Mouse (Mus musculus) midbrain, postnatal 0 days (tissue): ENCODE results near the gene Trim3. TPM values are rescaled to one million over a fixed set of nuclear protein-coding genes. Genes with fewer than 3 reads are reported as not detected.

Experiments used
- ATAC-seq: fragments of 200-750 bp; cut with Nextera tagmentation; 2 replicates; pipeline ENCODE4 v1.8.0; 2017; ENCODE audit warnings: moderate number of reproducible peaks, mild to moderate bottlenecking, moderate TSS enrichment, moderate library complexity; ENCODE audit not compliant: low FRiP score
- DNase-seq: peaks from one replicate; pipeline ENCODE4 v3.0.0-alpha.2; 2015; ENCODE audit warnings: low spot score
- H3K27ac ChIP-seq: fragments of 300-500 bp; sonication (generic); 2 replicates; pipeline ENCODE4 v1.5.1; 2014; ENCODE audit warnings: low read depth, mild to moderate bottlenecking, low read length, mixed read lengths
- H3K27me3 ChIP-seq: fragments of 300-500 bp; sonication (generic); 2 replicates; pipeline ENCODE4 v1.6.1; 2014; ENCODE audit warnings: low read length, control low read depth, mixed read lengths; ENCODE audit not compliant: insufficient read depth
- H3K36me3 ChIP-seq: fragments of 300-500 bp; sonication (generic); 2 replicates; pipeline ENCODE4 v1.6.1; 2014; ENCODE audit warnings: low read length, control low read depth, mixed read lengths; ENCODE audit not compliant: insufficient read depth
- H3K4me1 ChIP-seq: fragments of 300-500 bp; sonication (generic); 2 replicates; pipeline ENCODE4 v1.6.1; 2014; ENCODE audit warnings: mild to moderate bottlenecking, control low read depth, antibody characterized with exemption, low read length, mixed read lengths; ENCODE audit not compliant: insufficient read depth
- H3K4me2 ChIP-seq: fragments of 300-500 bp; sonication (generic); 2 replicates; pipeline ENCODE4 v1.6.1; 2014; ENCODE audit warnings: low read depth, mild to moderate bottlenecking, low read length, mixed read lengths; ENCODE audit not compliant: poor library complexity, severe bottlenecking
- H3K4me3 ChIP-seq: fragments of 300-500 bp; sonication (generic); 2 replicates; pipeline ENCODE4 v1.5.1; 2014; ENCODE audit warnings: low read depth, mild to moderate bottlenecking, low read length, moderate library complexity
- H3K9ac ChIP-seq: fragments of 300-500 bp; sonication (generic); replicated peaks from 2 replicates; pipeline ENCODE4 v1.6.1; 2014; ENCODE audit warnings: mild to moderate bottlenecking, low read length, moderate library complexity, mixed read lengths; ENCODE audit not compliant: poor library complexity, severe bottlenecking
- H3K9me3 ChIP-seq: fragments of 300-500 bp; sonication (generic); 2 replicates; pipeline ENCODE4 v1.6.1; 2016; ENCODE audit warnings: low read length, control low read depth
- CTCF ChIP-seq: IDR thresholded peaks from 2 replicates; pipeline ENCODE4 v1.5.1; 2016; ENCODE audit warnings: antibody characterized with exemption, mild to moderate bottlenecking
- WGBS: fragments of 180-500 bp; shearing (Covaris S2); extraction: QIAGEN DNeasy Blood & Tissue Kit; methylation state at CpG from one replicate; pipeline ENCODE4 v1.1.7; 2014; 5-methylcytosine and 5-hydroxymethylcytosine counted together
- polyA plus RNA-seq: library from polyadenylated mRNA; unstranded; fragments of >200 nt; fragmentation: Nextera tagmentation; extraction: Ambion mirVana; gene quantifications from 2 replicates; pipeline ENCODE4 v1.2.1, GENCODE M21; 2015
- total RNA-seq: library from RNA; depleted of rRNA; stranded (reverse); fragments of >200 nt; gene quantifications from 2 replicates; pipeline ENCODE4 v1.2.3, GENCODE M21; 2014

Gene Trim3
- total and polyA plus RNA-seq, 2 experiments from 2014 or later, result 108 to 164 TPM

DNA sequence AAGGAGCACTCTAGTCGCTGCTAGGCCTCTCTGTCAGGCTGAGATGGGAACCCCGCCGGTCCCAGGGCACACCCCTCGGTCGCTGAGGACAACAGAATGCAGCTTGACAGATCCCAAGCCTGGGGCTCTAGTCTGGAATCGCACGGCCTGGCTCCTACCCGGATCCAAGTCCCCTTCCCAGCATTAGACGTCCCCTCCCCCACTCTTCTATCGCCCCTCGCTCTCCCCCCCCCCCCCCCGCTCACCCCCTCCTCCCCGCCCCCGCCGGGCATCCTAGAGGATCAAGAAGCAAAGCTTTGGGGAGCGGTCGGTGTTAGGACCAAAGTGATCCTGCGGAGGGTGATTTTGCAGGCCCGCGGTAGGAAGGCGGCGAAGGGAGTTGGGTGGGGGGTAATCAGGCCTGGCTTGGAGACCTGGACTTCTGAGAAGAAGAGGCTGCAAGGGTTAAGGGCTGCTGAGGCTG is 52.7 kb downstream of the Trim3 start:
- Histone ChIP-seq H3K9me3 (no peaks in the 10 kb centered on the region), H3K4me2 (peak overlapping the region; percentile 68), H3K4me1 (peaks cover 11% of the 10 kb centered on the region), H3K4me3 (peak overlapping the region; percentile 66), H3K27me3 (no peaks in the 10 kb centered on the region), H3K27ac (peak overlapping the region; percentile 98), H3K36me3 (no peaks in the 10 kb centered on the region), H3K9ac (peak overlapping the region; percentile 91)
- peak; percentile 61 for ATAC-seq
- TF ChIP-seq CTCF, result no peak
- DNase-seq, result peak; percentile 54
- WGBS, result 0% methylated on average over 12 of the region's 22 CpGs

- 83% methylated on average over 2 of the region's 2 CpGs for whole genome bisulfite sequencing
- Histone ChIP-seq H3K9me3 (no peaks in the 10 kb centered on the region), H3K36me3 (peaks cover 8% of the 10 kb centered on the region), H3K9ac (no peak overlapping the region), H3K4me1 (peaks cover 11% of the 10 kb centered on the region), H3K4me2 (no peak overlapping the region), H3K27me3 (no peaks in the 10 kb centered on the region), H3K4me3 (no peak overlapping the region), H3K27ac (no peak overlapping the region)
- DNase-seq, result no peak
- no peak for TF ChIP-seq CTCF
- ATAC-seq, result no peak
Measured at GRCm38 (mm10) chr7:105578481-105578880, 54.9 kb downstream of the Trim3 start.

- no peak for TF ChIP-seq CTCF
- H3K27ac ChIP-seq, result no peak overlapping the region
- no peak overlapping the region for H3K4me3 ChIP-seq
- no peak overlapping the region for H3K4me2 ChIP-seq
- no peaks in the 10 kb centered on the region for H3K9me3 ChIP-seq
- peaks cover 18% of the 10 kb centered on the region for H3K36me3 ChIP-seq
- WGBS, result 96% methylated on average over 6 of the region's 6 CpGs
- no peaks in the 10 kb centered on the region for H3K27me3 ChIP-seq
- H3K4me1 ChIP-seq, result peaks cover 11% of the 10 kb centered on the region
- DNase-seq (no peak), ATAC-seq (no peak)
- no peak overlapping the region for H3K9ac ChIP-seq
Measured at GRCm38 (mm10) chr7:105577377-105577871, 55.9 kb downstream of the Trim3 start.

- WGBS, result 94% methylated on average over 3 of the region's 3 CpGs
Measured at GRCm38 (mm10) chr7:105576166-105576748, 57.1 kb downstream of the Trim3 start.

GRCm38 (mm10) chr7:105574537-105574936 is 58.8 kb downstream of the Trim3 start:
- no peak for TF ChIP-seq CTCF
- peaks cover 15% of the 10 kb centered on the region for H3K4me1 ChIP-seq

More at GRCm38 (mm10) chr7:105576166-105576748, 57.1 kb downstream of the Trim3 start:
- Histone ChIP-seq H3K9ac (no peak overlapping the region), H3K4me1 (peaks cover 11% of the 10 kb centered on the region), H3K9me3 (no peaks in the 10 kb centered on the region), H3K4me3 (no peak overlapping the region), H3K36me3 (peaks cover 18% of the 10 kb centered on the region), H3K27ac (no peak overlapping the region), H3K4me2 (no peak overlapping the region), H3K27me3 (no peaks in the 10 kb centered on the region)
- no peak for DNase-seq
- TF ChIP-seq CTCF, result no peak
- no peak for ATAC-seq

DNA sequence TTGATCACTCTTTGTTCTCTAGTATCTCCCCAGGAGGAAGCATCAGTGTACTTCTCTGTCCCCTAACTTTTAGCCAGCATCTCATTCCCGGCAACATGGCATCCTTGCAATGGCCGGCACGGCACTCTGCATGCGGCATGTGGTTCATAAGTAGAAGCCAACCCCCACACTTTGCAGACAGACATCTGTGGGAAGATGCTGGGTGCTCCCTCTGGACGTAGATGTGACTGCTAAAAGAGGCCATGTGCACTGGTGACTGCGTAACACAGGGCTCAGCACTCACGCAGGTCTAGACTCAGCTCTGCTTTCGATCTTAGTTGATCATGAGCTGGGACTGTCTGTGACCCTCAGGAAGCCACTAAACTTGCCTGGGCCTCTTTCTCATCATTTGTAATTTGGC is 60.4 kb downstream of the Trim3 start:
- no peak overlapping the region for H3K9ac ChIP-seq
- H3K36me3 ChIP-seq, result peaks cover 18% of the 10 kb centered on the region
- H3K4me1 ChIP-seq, result peaks cover 21% of the 10 kb centered on the region
- no peak overlapping the region for H3K4me3 ChIP-seq
- TF ChIP-seq CTCF, result no peak
- WGBS, result 92% methylated on average over 8 of the region's 8 CpGs
- DNase-seq (no peak), ATAC-seq (no peak)
- no peaks in the 10 kb centered on the region for H3K9me3 ChIP-seq
- H3K4me2 ChIP-seq, result no peak overlapping the region
- H3K27ac ChIP-seq, result no peak overlapping the region
- H3K27me3 ChIP-seq, result no peaks in the 10 kb centered on the region

More at GRCm38 (mm10) chr7:105574537-105574936, 58.8 kb downstream of the Trim3 start:
- Histone ChIP-seq H3K36me3 (peaks cover 18% of the 10 kb centered on the region), H3K4me3 (no peak overlapping the region), H3K9me3 (no peaks in the 10 kb centered on the region), H3K4me2 (no peak overlapping the region), H3K27ac (no peak overlapping the region), H3K9ac (no peak overlapping the region), H3K27me3 (no peaks in the 10 kb centered on the region)
- DNase-seq, result no peak
- no peak for ATAC-seq
- WGBS, result 77% methylated on average over 4 of the region's 4 CpGs
